Mouse (Mus musculus) cerebellum, postnatal 4 days (tissue): ENCODE measurements around the gene Ap4s1.
"Not testable (repeated sequence)": the region's sequence is repeated elsewhere in the genome, so short reads cannot be mapped to it uniquely, and the experiment has no call there.

Experiments
- DNase-seq, 2 experiments: peaks; one replicate each; pipeline ENCODE4 v3.0.0; 2022; ENCODE audit warnings: low spot score in 2 of 2, mixed read lengths in 1 of 2

Gene Ap4s1

GRCm38 (mm10) chr12:51690893-51691844 lies at the start of gene Ap4s1:
TSS of gene Ap4s1 (plus strand) at chr12:51691033.
- DNase-seq, result peak; percentile 49 to 70

- DNase-seq, result no peak
These were observed 49.0 kb upstream of the Ap4s1 start for GRCm38 (mm10) chr12:51641871-51642270.

DNA sequence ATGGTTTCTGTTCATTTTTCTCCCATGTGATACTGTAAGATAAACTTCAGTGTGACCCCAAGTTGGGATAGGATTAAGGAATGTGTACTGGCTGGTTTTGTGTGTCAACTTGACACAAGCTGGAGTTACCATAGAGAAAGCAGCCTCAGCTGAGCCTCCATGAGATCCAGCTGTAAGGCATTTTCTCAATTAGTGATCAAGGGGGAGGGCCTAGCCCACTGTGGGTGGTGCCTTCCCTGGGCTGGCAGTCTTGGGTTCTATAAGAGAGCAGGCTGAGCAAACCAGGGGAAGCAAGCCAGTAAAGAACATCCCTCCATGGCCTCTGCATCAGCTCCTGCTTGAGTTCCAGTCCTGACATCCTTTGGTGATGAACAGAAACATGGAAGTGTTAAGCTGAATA lies 41.4 kb upstream of the Ap4s1 start:
- DNase-seq, result not testable (repeated sequence)

GRCm38 (mm10) chr12:51655944-51656465 lies 34.8 kb upstream of the Ap4s1 start:
- DNase-seq, result no peak

- DNase-seq, result no peak
These were observed 27.8 kb upstream of the Ap4s1 start for GRCm38 (mm10) chr12:51663011-51663410.

GRCm38 (mm10) chr12:51663908-51664307 lies 26.9 kb upstream of the Ap4s1 start:
- no peak for DNase-seq

- no peak for DNase-seq
These were observed 24.0 kb upstream of the Ap4s1 start for GRCm38 (mm10) chr12:51666708-51667430.

DNA sequence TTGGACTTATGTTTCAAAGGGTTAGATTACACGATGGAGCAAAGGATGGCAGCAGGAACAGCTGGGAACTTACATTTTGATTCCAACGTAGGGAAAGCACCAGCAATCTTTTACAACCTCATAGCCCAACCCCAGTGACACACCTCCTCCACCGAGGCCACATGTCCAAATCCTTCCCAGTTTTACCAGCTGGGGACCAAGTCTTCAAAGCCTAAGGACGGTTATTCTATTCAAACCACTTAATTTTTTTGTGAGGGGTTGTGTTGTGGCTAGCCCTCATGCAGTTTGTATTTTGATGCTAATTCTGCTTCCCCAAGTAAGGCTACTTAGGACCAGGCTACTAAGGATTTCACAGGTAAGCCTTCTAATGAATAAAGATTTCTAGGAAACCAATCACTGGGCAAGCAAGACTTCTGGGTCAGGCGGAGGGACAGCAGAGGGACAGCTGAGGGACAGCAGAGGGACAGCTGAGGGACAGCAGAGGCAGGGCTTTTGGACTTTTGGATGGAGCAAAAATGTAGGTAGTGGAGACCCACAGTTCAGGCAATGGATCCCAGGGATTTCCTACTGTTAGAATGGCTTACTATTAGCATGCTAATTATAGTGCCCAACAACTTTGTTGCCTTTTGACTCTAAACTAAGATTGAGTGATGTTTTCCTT lies 19.5 kb upstream of the Ap4s1 start:
- no peak for DNase-seq

DNA sequence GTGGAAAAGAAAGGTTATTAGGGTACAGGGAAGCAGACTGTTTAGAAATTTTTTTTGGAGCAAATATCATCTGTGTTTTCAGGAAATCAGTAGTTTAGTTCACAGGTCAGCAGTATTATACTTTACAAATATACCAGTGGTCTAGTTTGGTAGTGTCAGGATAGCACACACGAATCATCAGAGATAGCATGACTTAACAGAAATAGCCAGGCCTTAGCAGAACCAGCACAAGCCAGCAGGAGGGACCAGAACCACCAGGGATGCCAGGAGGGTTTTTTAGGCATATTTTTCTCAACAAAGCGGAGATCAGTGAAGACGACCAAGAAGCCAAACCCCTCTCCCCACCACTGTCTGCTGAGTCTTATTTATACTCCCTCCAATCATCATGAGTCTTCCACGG lies 17.6 kb upstream of the Ap4s1 start:
- DNase-seq, result no peak

DNA sequence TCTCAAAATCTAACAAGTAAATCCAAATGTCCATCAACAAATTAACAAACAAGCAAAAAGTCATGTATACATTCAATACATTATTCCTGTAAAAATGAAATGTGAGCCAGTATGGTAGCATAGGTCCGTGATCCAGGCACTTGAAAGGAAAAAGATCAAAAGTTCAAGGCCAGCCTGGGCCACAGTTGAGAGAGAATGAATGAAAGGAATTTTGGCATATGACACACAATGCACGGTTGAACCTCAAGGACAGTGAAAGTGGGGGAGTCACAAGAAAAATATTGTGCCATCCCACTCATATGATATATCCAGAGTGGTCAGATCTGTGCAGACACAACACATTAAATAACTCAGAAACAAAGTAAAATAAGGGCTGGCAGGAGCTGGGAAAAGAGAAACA lies 14.4 kb upstream of the Ap4s1 start:
- no peak for DNase-seq

- no peak for DNase-seq
These were observed 12.0 kb upstream of the Ap4s1 start for GRCm38 (mm10) chr12:51678844-51679243.

GRCm38 (mm10) chr12:51688546-51688945 lies 2.3 kb upstream of the Ap4s1 start:
- DNase-seq, result no peak

GRCm38 (mm10) chr12:51691845-51692632 lies 1.2 kb downstream of the Ap4s1 start, which contains the start of gene Strn3:
TSS of gene Strn3 (minus strand) at chr12:51691897.
- peak; percentile 92 for DNase-seq

GRCm38 (mm10) chr12:51692870-51693269 lies 2.0 kb downstream of the Ap4s1 start:
- not testable (repeated sequence) for DNase-seq

GRCm38 (mm10) chr12:51693419-51693818 lies 2.6 kb downstream of the Ap4s1 start:
- DNase-seq, result no peak

- DNase-seq, result no peak
These were observed 3.3 kb downstream of the Ap4s1 start for GRCm38 (mm10) chr12:51694096-51694495.

DNA sequence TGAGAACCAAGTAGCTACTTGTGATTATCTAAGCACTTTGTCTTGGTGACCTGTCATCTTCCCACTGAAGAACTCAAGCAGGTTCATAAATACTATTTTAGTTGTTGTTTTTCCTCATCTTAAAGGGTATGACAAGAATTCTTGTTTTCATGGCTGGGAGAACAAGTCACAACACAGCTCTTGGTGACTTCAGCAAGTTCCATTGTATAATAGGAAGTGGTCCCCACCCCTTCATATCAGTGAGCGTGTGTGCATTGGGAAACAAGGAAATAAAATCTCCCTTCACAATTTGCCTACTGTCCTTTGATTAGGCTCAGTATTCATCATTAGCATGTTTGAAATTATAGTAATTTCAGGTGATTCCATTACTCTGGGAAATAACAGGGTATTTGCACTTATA lies 4.1 kb downstream of the Ap4s1 start:
- DNase-seq, result no peak

GRCm38 (mm10) chr12:51696157-51696556 lies 5.3 kb downstream of the Ap4s1 start:
- DNase-seq, result no peak

DNA sequence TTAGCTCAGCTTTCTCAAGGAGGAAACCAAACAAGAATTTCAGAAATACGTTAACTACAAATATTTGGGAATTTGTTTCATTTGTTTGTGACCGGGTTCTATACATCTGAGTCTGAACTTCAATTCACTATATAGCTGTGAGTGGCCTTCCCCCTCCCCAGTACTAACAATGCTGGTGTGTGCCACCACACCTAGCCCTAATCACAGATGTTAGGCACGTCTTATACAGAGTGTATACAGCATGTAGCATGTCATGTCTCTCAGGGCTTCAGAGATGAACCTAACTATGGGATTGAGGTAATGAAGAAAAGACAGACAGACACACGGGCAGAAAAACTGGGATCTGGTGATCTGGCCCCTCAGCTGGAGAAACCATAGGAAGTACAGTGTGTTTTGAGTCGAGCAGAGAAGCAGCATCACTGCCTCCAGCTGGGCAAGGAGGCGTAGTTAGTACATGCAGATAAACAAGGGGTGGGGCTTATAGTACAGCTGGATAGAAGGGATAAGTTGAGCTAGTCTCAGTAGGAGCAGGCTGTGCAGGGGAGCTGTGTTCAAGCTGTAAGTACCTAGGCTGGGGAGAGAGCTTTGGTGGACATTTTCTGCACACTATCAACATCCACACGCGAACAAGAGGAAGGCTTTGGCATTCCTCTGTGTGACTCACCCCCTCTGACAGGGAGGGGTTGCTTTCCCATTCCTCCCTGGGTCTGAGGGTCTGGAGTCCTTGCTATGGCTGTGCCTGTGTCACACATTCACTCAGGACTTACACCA lies 9.0 kb downstream of the Ap4s1 start:
- no peak for DNase-seq

DNA sequence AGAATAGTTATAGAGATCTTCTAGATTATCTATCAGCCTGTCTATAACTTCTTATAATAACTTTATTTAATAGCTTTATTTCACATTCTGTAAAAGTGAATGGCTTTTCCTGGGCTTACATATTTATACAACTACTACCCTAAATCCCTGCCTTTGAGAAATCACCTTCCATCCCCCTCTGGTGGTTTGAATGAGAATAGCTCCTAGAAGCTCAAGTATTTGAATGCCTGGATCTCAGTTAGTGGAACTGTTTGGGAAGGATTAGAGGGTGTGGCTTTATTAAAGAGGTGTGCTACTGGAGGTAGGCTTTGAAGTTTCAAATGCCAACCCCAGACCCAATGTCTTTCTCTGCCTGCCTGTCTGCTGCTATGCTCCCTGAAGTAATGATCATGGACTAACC lies 10.9 kb downstream of the Ap4s1 start:
- no peak for DNase-seq
